Mouse (Mus musculus): Measurements from ENCODE around the gene Peli2. TPM values are rescaled to one million over a fixed set of nuclear protein-coding genes. Genes with fewer than 3 reads are reported as not detected.
A peak's percentile ranks its signal among the peaks of the same experiment; 100 is the strongest.

Peli2 gene
- polyA plus RNA-seq, 1 experiment from 2014 or later, result 5.9 TPM

GRCm38 (mm10) chr14:48207746-48208640 lies 87.4 kb downstream of the Peli2 start:
- no peaks in the 10 kb centered on the region for H3K36me3 ChIP-seq (ENCODE audit: control insufficient read depth, insufficient read depth, low read length)
- no peak overlapping the region for H3K9ac ChIP-seq (ENCODE audit: low read length)
- ATAC-seq (ENCODE audit: low FRiP score, low TSS enrichment) (no peak), DNase-seq (ENCODE audit: low spot score) (no peak)
- no peaks in the 10 kb centered on the region for H3K4me1 ChIP-seq (replicated peaks; ENCODE audit: control insufficient read depth, insufficient read depth)
- 60% methylated on average over 12 of the region's 12 CpGs for WGBS
- H3K9me3 ChIP-seq (ENCODE audit: control insufficient read depth, low read length), result no peaks in the 10 kb centered on the region
- no peak for TF ChIP-seq EP300 (optimal IDR thresholded peaks at IDR 0.05)
- TF ChIP-seq CTCF (IDR thresholded peaks at IDR 0.05; ENCODE audit: low read depth), result no peak
- H3K4me3 ChIP-seq (ENCODE audit: low read depth, low read length), result no peak overlapping the region
- no peaks in the 10 kb centered on the region for H3K27me3 ChIP-seq (ENCODE audit: control insufficient read depth, insufficient read depth, low read length)
- H3K4me2 ChIP-seq (replicated peaks; ENCODE audit: low read depth), result peak overlapping the region; percentile 31
- peak overlapping the region; percentile 40; the same call in 1 of the 2 replicates for H3K27ac ChIP-seq (replicated peaks)

GRCm38 (mm10) chr14:48209436-48209835 lies 88.8 kb downstream of the Peli2 start:
- Histone ChIP-seq H3K9me3 (ENCODE audit: control insufficient read depth, low read length) (no peaks in the 10 kb centered on the region), H3K27ac (replicated peaks) (no peak overlapping the region), H3K4me2 (replicated peaks; ENCODE audit: low read depth) (no peak overlapping the region), H3K27me3 (ENCODE audit: control insufficient read depth, insufficient read depth, low read length) (no peaks in the 10 kb centered on the region), H3K4me1 (replicated peaks; ENCODE audit: control insufficient read depth, insufficient read depth) (no peaks in the 10 kb centered on the region), H3K36me3 (ENCODE audit: control insufficient read depth, insufficient read depth, low read length) (no peaks in the 10 kb centered on the region), H3K9ac (ENCODE audit: low read length) (no peak overlapping the region), H3K4me3 (ENCODE audit: low read depth, low read length) (no peak overlapping the region)
- ATAC-seq (ENCODE audit: low FRiP score, low TSS enrichment) (no peak), DNase-seq (ENCODE audit: low spot score) (no peak)
- TF ChIP-seq CTCF (IDR thresholded peaks at IDR 0.05; ENCODE audit: low read depth) (no peak), EP300 (optimal IDR thresholded peaks at IDR 0.05) (no peak)
- 84% methylated on average over 5 of the region's 5 CpGs for WGBS

- DNase-seq (ENCODE audit: low spot score), result no peak
- no peak for TF ChIP-seq EP300 (optimal IDR thresholded peaks at IDR 0.05)
- no peak for TF ChIP-seq CTCF (IDR thresholded peaks at IDR 0.05; ENCODE audit: low read depth)
Measured at GRCm38 (mm10) chr14:48210089-48210488, 89.5 kb downstream of the Peli2 start.

DNA sequence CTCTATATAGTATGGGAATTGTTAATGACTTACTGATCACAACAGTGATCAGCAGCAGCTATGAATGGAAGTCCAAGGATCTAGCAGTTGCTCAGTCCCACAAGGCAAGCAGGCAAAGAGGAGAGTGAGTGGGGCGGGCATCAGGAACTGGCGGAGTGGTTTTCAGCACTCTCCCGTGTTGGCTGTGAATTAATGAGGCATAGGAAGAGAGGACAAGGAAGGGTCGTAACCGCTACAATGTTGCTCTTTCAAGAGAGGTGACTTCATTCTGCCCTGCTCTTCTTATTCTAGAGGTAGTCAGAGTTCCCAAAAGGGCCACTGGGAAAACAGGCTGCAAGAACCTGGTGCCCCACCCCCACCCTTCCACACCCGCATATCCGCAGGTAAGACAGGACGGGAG lies 90.9 kb downstream of the Peli2 start:
- H3K4me3 ChIP-seq (ENCODE audit: low read depth, low read length), result no peak overlapping the region
- no peak for DNase-seq (ENCODE audit: low spot score)

More at GRCm38 (mm10) chr14:48210089-48210488, 89.5 kb downstream of the Peli2 start:
- Histone ChIP-seq H3K9me3 (ENCODE audit: control insufficient read depth, low read length) (no peaks in the 10 kb centered on the region), H3K27ac (replicated peaks) (no peak overlapping the region), H3K4me1 (replicated peaks; ENCODE audit: control insufficient read depth, insufficient read depth) (no peaks in the 10 kb centered on the region), H3K4me3 (ENCODE audit: low read depth, low read length) (no peak overlapping the region), H3K27me3 (ENCODE audit: control insufficient read depth, insufficient read depth, low read length) (no peaks in the 10 kb centered on the region), H3K9ac (ENCODE audit: low read length) (no peak overlapping the region), H3K36me3 (ENCODE audit: control insufficient read depth, insufficient read depth, low read length) (no peaks in the 10 kb centered on the region), H3K4me2 (replicated peaks; ENCODE audit: low read depth) (no peak overlapping the region)
- no peak for ATAC-seq (ENCODE audit: low FRiP score, low TSS enrichment)
- WGBS, result 77% methylated on average over 8 of the region's 9 CpGs

GRCm38 (mm10) chr14:48212839-48213238 lies 92.2 kb downstream of the Peli2 start:
- no peak overlapping the region for H3K27ac ChIP-seq (replicated peaks)
- DNase-seq (ENCODE audit: low spot score) (no peak), ATAC-seq (ENCODE audit: low FRiP score, low TSS enrichment) (no peak)
- H3K27me3 ChIP-seq (ENCODE audit: control insufficient read depth, insufficient read depth, low read length), result no peaks in the 10 kb centered on the region
- H3K4me3 ChIP-seq (ENCODE audit: low read depth, low read length), result no peak overlapping the region
- H3K4me1 ChIP-seq (replicated peaks; ENCODE audit: control insufficient read depth, insufficient read depth), result no peaks in the 10 kb centered on the region
- H3K9me3 ChIP-seq (ENCODE audit: control insufficient read depth, low read length), result no peaks in the 10 kb centered on the region
- no peak overlapping the region for H3K9ac ChIP-seq (ENCODE audit: low read length)
- TF ChIP-seq CTCF (IDR thresholded peaks at IDR 0.05; ENCODE audit: low read depth) (no peak), EP300 (optimal IDR thresholded peaks at IDR 0.05) (no peak)
- no peaks in the 10 kb centered on the region for H3K36me3 ChIP-seq (ENCODE audit: control insufficient read depth, insufficient read depth, low read length)
- no peak overlapping the region for H3K4me2 ChIP-seq (replicated peaks; ENCODE audit: low read depth)
- 89% methylated on average over 11 of the region's 11 CpGs for whole genome bisulfite sequencing

More for the DNA sequence above, 90.9 kb downstream of the Peli2 start:
- no peaks in the 10 kb centered on the region for H3K4me1 ChIP-seq (replicated peaks; ENCODE audit: control insufficient read depth, insufficient read depth)
- H3K27ac ChIP-seq (replicated peaks), result no peak overlapping the region
- no peak for ATAC-seq (ENCODE audit: low FRiP score, low TSS enrichment)
- TF ChIP-seq CTCF (IDR thresholded peaks at IDR 0.05; ENCODE audit: low read depth), result no peak
- no peak for TF ChIP-seq EP300 (optimal IDR thresholded peaks at IDR 0.05)
- no peaks in the 10 kb centered on the region for H3K9me3 ChIP-seq (ENCODE audit: control insufficient read depth, low read length)
- no peaks in the 10 kb centered on the region for H3K27me3 ChIP-seq (ENCODE audit: control insufficient read depth, insufficient read depth, low read length)
- H3K9ac ChIP-seq (ENCODE audit: low read length), result no peak overlapping the region
- no peak overlapping the region for H3K4me2 ChIP-seq (replicated peaks; ENCODE audit: low read depth)
- 81% methylated on average over 8 of the region's 8 CpGs for WGBS
- H3K36me3 ChIP-seq (ENCODE audit: control insufficient read depth, insufficient read depth, low read length), result no peaks in the 10 kb centered on the region

GRCm38 (mm10) chr14:48213593-48213992 lies 93.0 kb downstream of the Peli2 start:
- no peaks in the 10 kb centered on the region for H3K4me1 ChIP-seq (replicated peaks; ENCODE audit: control insufficient read depth, insufficient read depth)
- TF ChIP-seq CTCF (IDR thresholded peaks at IDR 0.05; ENCODE audit: low read depth), result no peak
- TF ChIP-seq EP300 (optimal IDR thresholded peaks at IDR 0.05), result no peak
- DNase-seq (ENCODE audit: low spot score) (no peak), ATAC-seq (ENCODE audit: low FRiP score, low TSS enrichment) (no peak)
- no peaks in the 10 kb centered on the region for H3K27me3 ChIP-seq (ENCODE audit: control insufficient read depth, insufficient read depth, low read length)
- no peak overlapping the region for H3K9ac ChIP-seq (ENCODE audit: low read length)
- no peak overlapping the region for H3K4me3 ChIP-seq (ENCODE audit: low read depth, low read length)
- 88% methylated on average over 15 of the region's 15 CpGs for whole genome bisulfite sequencing
- H3K9me3 ChIP-seq (ENCODE audit: control insufficient read depth, low read length), result no peaks in the 10 kb centered on the region
- H3K36me3 ChIP-seq (ENCODE audit: control insufficient read depth, insufficient read depth, low read length), result no peaks in the 10 kb centered on the region
- no peak overlapping the region for H3K27ac ChIP-seq (replicated peaks)
- no peak overlapping the region for H3K4me2 ChIP-seq (replicated peaks; ENCODE audit: low read depth)

Data from stomach, postnatal 0 days (tissue).